Mouse (Mus musculus) heart, postnatal 0 days (tissue): Measurements from ENCODE around the gene 4930583I09Rik. TPM values are rescaled to one million over a fixed set of nuclear protein-coding genes. Genes with fewer than 3 reads are reported as not detected.

Experiments
- ATAC-seq: fragments of 200-750 bp; cut with Nextera tagmentation; 2 replicates; pipeline ENCODE4 v1.8.0; 2017; ENCODE audit warnings: low read depth, moderate number of reproducible peaks, moderate library complexity; ENCODE audit not compliant: insufficient read depth
- DNase-seq: peaks from one replicate; pipeline ENCODE4 v3.0.0-alpha.2; 2016; ENCODE audit warnings: low spot score
- H3K27ac ChIP-seq: fragments of 300-500 bp; sonication (generic); 2 replicates; pipeline ENCODE4 v1.5.1; 2014; ENCODE audit warnings: low read depth, mild to moderate bottlenecking
- H3K27me3 ChIP-seq: fragments of 300-500 bp; sonication (generic); 2 replicates; pipeline ENCODE4 v1.6.1; 2014; ENCODE audit warnings: low read length, mixed read lengths; ENCODE audit not compliant: control insufficient read depth, insufficient read depth
- H3K36me3 ChIP-seq: fragments of 300-500 bp; sonication (generic); replicated peaks from 2 replicates; pipeline ENCODE4 v1.6.1; 2014; ENCODE audit warnings: low read length, mixed read lengths; ENCODE audit not compliant: control insufficient read depth, insufficient read depth
- H3K4me1 ChIP-seq: fragments of 300-500 bp; sonication (generic); 2 replicates; pipeline ENCODE4 v1.6.1; 2014; ENCODE audit warnings: antibody characterized with exemption; ENCODE audit not compliant: control insufficient read depth, insufficient read depth
- H3K4me2 ChIP-seq: fragments of 300-500 bp; sonication (generic); 2 replicates; pipeline ENCODE4 v1.6.1; 2014; ENCODE audit warnings: low read depth, mild to moderate bottlenecking, low read length, moderate library complexity
- H3K4me3 ChIP-seq: fragments of 300-500 bp; sonication (generic); 2 replicates; pipeline ENCODE4 v1.5.1; 2014; ENCODE audit warnings: low read depth, low read length
- H3K9ac ChIP-seq: fragments of 300-500 bp; sonication (generic); replicated peaks from 2 replicates; pipeline ENCODE4 v1.6.1; 2014; ENCODE audit warnings: low read depth, low read length, mixed read lengths
- H3K9me3 ChIP-seq: fragments of 300-500 bp; sonication (generic); replicated peaks from 2 replicates; pipeline ENCODE4 v1.6.1; 2016; ENCODE audit warnings: low read length; ENCODE audit not compliant: control insufficient read depth
- CTCF ChIP-seq: IDR thresholded peaks from 2 replicates; pipeline ENCODE4 v1.5.1; 2016; ENCODE audit warnings: antibody characterized with exemption, control low read depth, low read depth
- EP300 ChIP-seq: IDR thresholded peaks from 2 replicates; pipeline ENCODE4 v1.6.1; 2016; ENCODE audit warnings: antibody characterized with exemption, low read depth
- WGBS: fragments of 180-500 bp; shearing (Covaris S2); extraction: QIAGEN DNeasy Blood & Tissue Kit; methylation state at CpG from one replicate; pipeline ENCODE4 v1.1.7; 2014; 5-methylcytosine and 5-hydroxymethylcytosine counted together
- polyA plus RNA-seq: library from polyadenylated mRNA; unstranded; fragments of >200 nt; fragmentation: Nextera tagmentation; extraction: Ambion mirVana; gene quantifications from 2 replicates; pipeline ENCODE4 v1.2.1, GENCODE M21; 2015
- total RNA-seq: library from RNA; depleted of rRNA; stranded (reverse); fragments of >200 nt; gene quantifications from 2 replicates; pipeline ENCODE4 v1.2.3, GENCODE M21; 2014; ENCODE audit warnings: low replicate concordance

4930583I09Rik gene
- total and polyA plus RNA-seq, 2 experiments from 2014 or later = not detected

DNA sequence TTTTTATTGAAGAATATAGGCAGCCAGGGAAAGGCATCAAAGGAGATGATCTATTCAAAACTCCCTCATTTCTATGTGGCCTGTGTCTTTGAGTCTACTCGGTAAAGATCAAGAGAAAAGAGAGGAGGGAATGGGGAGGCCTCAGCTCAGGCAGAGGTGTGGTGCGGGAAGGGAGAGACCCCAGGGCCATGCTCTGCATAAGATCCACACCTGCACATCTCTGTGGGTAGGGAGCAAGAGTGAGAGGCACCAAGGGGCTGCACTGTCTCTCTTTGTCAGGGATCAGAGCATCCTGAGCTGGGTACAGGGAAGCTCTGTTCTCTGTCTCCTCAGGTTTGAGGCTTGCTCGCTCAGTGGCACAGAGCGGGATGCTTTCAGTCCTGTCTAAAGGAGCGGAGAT is 8.4 kb downstream of the 4930583I09Rik start:
- Histone ChIP-seq H3K9ac (no peak overlapping the region), H3K4me3 (no peak overlapping the region), H3K36me3 (no peaks in the 10 kb centered on the region), H3K4me1 (no peaks in the 10 kb centered on the region), H3K27ac (no peak overlapping the region), H3K27me3 (no peaks in the 10 kb centered on the region), H3K9me3 (no peaks in the 10 kb centered on the region), H3K4me2 (no peak overlapping the region)
- no peak for DNase-seq
- WGBS = 82% methylated on average over 5 of the region's 5 CpGs
- TF ChIP-seq CTCF (no peak), EP300 (no peak)
- no peak for ATAC-seq

GRCm38 (mm10) chr17:64826843-64827242 is 9.0 kb downstream of the 4930583I09Rik start:
- Histone ChIP-seq H3K36me3 (no peaks in the 10 kb centered on the region), H3K4me3 (no peak overlapping the region), H3K4me2 (no peak overlapping the region), H3K27ac (no peak overlapping the region), H3K9ac (no peak overlapping the region), H3K4me1 (no peaks in the 10 kb centered on the region), H3K27me3 (no peaks in the 10 kb centered on the region), H3K9me3 (no peaks in the 10 kb centered on the region)
- WGBS = 66% methylated on average over 4 of the region's 4 CpGs
- ATAC-seq (no peak), DNase-seq (no peak)
- no peak for TF ChIP-seq EP300
- no peak for TF ChIP-seq CTCF

DNA sequence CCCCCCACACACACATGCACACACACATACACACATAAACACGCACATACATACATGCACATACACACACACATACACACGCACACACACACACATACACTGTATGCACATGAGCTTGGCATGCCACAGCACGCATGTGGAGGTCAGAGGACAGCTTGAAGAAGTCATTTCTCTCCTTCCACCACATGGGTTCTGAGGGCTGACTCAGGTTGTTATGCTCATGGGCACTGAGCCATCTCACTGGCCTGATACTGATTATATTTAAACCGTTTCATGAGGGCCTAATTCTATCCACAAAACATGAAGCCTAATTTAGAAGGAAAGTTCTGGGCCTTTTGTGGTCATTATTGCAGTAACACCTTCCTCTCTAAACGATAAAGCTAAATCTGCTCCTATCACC is 13.3 kb downstream of the 4930583I09Rik start:
- WGBS = 67% methylated on average over 5 of the region's 5 CpGs
- Histone ChIP-seq H3K4me1 (no peaks in the 10 kb centered on the region), H3K4me2 (no peak overlapping the region), H3K9ac (no peak overlapping the region), H3K4me3 (no peak overlapping the region), H3K27me3 (no peaks in the 10 kb centered on the region), H3K9me3 (no peaks in the 10 kb centered on the region), H3K27ac (no peak overlapping the region), H3K36me3 (no peaks in the 10 kb centered on the region)
- no peak for ATAC-seq
- no peak for TF ChIP-seq CTCF
- no peak for TF ChIP-seq EP300
- no peak for DNase-seq

GRCm38 (mm10) chr17:64820841-64821593 is 14.9 kb downstream of the 4930583I09Rik start:
- H3K4me3 ChIP-seq = no peak overlapping the region
- no peaks in the 10 kb centered on the region for H3K9me3 ChIP-seq
- H3K4me2 ChIP-seq = no peak overlapping the region
- no peaks in the 10 kb centered on the region for H3K4me1 ChIP-seq
- H3K9ac ChIP-seq = no peak overlapping the region
- no peak overlapping the region for H3K27ac ChIP-seq
- DNase-seq (no peak), ATAC-seq (no peak)
- H3K36me3 ChIP-seq = no peaks in the 10 kb centered on the region
- 76% methylated on average over 7 of the region's 7 CpGs for WGBS
- TF ChIP-seq CTCF = no peak
- TF ChIP-seq EP300 = no peak
- no peaks in the 10 kb centered on the region for H3K27me3 ChIP-seq

- Histone ChIP-seq H3K27ac (no peak overlapping the region), H3K9me3 (no peaks in the 10 kb centered on the region), H3K4me2 (no peak overlapping the region), H3K36me3 (no peaks in the 10 kb centered on the region), H3K9ac (no peak overlapping the region), H3K4me1 (no peaks in the 10 kb centered on the region), H3K4me3 (no peak overlapping the region), H3K27me3 (no peaks in the 10 kb centered on the region)
- DNase-seq (no peak), ATAC-seq (no peak)
- WGBS = 82% methylated on average over 3 of the region's 3 CpGs
- TF ChIP-seq CTCF (no peak), EP300 (no peak)
These were observed 19.6 kb downstream of the 4930583I09Rik start for GRCm38 (mm10) chr17:64816298-64816697.

DNA sequence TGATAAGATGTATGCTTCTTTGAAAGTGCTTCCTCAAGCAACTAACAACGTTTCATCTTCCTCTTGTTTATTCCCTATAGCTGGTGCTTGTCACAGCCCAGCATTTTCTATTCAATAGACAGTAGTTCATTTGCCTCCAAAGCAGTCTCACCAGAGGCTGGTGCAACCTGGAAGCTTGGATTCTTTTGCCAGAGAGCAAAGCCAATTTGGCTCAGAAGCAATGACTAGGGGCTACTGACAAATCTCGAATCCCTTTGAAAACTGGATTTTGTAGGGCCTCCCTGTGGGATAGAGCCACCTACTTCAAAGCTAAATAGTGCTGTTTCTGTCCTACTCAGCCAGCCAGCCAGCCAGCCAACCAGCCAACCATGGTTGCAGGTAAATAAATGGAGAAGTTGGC is 20.1 kb downstream of the 4930583I09Rik start:
- no peak for DNase-seq
- Histone ChIP-seq H3K36me3 (no peaks in the 10 kb centered on the region), H3K9me3 (no peaks in the 10 kb centered on the region), H3K27ac (no peak overlapping the region), H3K27me3 (no peaks in the 10 kb centered on the region), H3K4me1 (no peaks in the 10 kb centered on the region), H3K4me2 (no peak overlapping the region), H3K9ac (no peak overlapping the region), H3K4me3 (no peak overlapping the region)
- WGBS = 66% methylated on average over 2 of the region's 2 CpGs
- TF ChIP-seq EP300 (no peak), CTCF (no peak)
- no peak for ATAC-seq
